Mouse (Mus musculus): Measurements from ENCODE around the gene Myo19.
A peak's percentile ranks its signal among the peaks of the same experiment; 100 is the strongest.

Myo19 gene

DNA sequence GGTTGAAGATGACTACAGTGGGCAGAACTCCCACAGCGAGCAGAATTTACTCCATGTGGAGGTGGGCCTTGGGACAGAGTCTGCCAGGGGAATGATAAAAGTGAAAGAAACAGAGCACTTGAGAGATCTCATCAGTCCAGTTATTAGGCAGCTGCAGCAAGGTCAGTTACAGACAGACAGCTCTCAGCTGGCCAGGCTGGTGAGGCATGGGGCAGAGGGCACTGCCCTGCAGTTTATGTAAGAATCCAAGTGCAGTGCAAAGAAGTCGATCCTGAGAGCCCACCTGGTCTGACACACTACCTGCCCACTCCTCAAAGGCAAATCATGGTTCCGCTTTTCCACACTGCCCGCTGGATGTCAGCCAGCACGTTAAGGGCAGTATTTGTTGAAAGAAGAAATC, 6.3 kb downstream of the Myo19 start:
- no peak for DNase-seq (ENCODE audit: low read depth, low spot score)

DNA sequence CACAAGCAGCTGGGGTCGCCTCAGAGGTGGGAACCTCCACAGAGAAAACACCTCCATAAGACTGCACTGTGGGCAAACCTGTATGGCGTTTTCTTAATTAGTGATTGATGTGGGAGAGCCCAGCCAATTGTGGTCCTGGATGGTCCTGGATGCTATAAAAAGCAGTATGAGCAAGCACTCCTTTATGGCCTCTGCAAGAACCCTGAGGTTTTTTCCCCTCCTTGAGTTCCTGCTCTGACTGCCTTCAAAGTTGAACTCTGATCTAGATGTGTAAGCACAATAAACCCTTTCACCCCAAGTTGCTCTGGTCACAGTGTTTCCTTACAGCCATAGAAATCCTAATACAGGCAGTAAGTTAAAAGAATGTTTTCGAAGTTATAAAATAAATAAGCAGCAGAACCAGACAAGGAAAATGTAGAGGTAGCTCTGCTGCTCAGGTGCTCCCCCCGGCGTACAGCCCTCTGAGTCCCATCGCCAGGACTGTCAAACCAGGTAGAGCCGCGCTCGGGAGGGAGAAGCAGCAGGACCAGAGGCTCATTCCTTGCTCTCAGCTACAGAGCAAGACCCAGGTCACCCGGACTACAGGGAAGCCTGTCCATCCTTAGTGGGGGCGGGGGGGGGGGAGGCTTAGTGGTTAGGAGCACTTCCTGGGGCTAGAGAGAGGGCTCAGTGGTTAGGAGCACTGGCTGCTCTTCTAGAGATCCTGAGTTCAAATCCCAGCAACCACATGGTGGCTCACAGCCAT, 7.0 kb downstream of the Myo19 start:
- no peak for DNase-seq (ENCODE audit: low read depth, low spot score)

DNA sequence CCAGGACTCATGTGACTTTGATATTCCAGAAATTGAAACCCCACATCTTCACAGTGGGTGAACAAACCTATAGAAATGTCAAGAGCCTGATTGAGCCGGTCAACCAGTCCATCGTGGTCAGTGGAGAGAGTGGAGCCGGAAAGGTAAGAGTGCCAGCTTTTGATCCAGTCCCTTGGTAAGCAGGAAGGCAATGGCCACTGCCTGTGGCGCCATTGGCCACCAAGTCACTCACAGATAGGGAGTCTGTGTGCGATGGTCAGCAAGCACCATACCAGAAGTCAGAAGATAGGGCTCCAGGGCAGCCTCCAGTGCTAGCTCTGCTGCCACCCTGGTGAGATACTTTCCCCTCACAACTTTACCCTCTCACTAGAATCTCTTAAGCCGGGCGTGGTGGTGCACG, 8.1 kb downstream of the Myo19 start:
- no peak for DNase-seq (ENCODE audit: low read depth, low spot score)

DNA sequence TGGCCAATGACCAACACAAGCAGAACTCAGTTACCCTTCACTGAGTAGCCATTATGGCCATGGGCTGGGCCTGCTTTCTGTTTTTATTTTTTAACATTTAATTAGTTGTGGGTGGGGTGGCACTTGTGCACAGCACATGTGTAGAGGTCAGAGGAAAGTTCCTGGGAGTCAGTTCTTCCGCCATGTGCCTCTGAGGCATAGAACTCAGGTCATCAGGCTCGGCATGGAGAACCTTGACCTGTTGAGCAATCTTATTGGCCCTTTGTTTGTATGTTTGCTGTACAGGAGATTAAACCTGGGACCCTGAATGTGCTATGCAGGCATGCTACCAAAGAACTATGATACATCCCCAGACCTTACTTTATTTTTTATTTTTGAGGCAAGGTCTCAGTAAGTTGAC, 9.5 kb downstream of the Myo19 start:
- DNase-seq (ENCODE audit: low read depth, low spot score): no peak

DNA sequence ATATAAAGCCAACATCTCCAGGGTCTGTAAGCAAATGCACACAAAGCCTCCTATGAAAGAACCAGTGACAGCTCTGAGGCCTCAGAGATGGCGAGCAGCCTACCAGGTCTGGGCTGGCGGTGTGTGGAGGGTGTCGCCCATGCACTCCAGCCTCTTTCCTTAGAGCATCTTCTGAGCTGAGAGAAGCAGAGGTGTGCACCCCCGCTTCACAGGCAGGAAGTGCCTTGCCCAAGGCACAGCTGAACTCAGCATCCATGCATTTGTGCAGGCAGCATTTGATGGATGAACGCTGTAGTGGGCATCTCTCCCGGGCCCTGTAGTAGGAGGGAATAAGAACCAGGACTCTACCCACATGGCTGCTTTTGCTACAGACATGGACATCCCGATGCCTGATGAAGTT, 11.8 kb downstream of the Myo19 start:
- DNase-seq (ENCODE audit: low read depth, low spot score): no peak

DNA sequence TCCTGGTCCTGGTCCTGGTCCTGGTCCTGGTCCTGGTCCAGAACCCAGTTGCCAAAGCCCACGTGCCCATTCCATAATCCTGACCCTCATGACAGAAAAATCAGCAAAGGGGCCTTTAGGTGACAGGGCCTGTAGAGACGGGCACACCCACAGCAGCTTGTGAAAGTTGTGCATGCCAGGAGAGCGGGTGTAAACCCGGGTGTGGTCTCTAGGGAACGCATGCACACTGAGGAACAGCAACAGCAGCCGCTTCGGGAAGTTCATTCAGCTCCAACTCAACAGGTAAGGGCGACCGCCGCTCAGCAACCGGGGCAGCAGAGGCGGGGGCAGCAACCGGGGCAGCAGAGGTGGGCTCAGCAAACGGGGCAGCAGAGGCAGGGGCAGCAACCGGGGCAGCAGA, 13.2 kb downstream of the Myo19 start:
- no peak for DNase-seq (ENCODE audit: low read depth, low spot score)

DNA sequence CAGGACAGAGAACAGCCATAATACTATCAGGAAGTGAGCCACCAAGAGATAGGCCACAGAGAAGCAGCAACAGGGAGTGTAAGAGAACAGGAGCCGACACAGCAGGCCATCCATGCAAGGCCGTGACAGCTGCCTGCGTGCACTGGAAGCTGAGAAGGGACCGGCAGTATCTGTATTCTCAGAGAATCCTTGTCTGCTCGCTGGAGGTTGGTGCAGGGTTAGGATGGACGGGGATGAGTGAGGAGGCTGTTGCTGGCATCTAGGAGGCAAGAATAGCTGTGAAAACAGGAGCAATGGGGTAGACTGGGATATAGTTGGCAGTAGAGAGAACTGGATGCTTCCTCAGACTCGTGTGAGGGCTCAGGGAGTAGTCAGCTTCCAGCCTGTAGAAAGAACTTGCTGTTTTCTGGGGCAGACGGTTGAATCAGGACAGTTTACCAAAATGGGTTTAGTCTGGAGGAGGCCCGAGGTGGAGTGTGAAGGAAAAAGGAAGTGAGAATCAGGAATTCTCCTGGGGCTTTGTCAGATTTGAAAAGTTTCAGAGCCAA, 24.7 kb downstream of the Myo19 start:
- DNase-seq (ENCODE audit: low read depth, low spot score): no peak

DNA sequence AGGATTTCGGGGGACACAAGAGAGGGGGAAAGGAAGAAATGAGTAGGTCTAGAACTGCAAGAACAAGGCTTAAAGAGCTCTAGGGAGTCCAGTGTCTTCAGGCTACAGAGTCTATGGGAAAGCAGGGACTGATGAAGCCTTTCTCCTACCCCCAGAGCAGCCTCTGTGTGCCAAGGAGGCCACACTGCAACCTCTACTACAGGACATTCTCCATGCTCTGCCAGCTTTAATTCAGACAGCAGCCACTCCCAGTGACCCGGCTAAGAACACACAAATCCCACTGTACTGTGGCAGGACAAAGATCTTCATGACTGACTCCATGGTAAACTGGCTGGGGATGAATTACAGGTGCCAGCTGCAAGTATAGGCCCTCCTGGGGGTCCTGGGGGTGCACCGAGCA, 27.1 kb downstream of the Myo19 start:
- no peak for DNase-seq (ENCODE audit: low read depth, low spot score)

DNA sequence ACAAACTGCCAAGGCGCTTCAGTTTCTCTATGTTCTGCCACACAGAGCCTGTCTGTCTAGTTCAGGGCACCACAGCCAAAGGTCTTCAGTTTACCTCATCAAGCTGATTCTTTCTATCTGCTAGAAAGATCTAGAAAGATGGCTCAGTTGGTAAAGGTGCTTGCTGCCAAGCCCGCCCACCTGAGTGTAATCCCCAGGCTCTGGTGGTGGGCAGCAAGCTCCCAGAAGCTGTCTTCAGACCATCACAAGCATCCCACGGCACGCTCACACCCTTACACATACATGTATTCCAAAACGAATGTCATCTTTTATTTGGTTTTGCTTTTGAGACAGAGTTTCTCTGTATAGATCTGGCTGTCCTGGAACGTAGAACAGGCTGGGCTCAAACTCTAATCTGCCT, 28.5 kb downstream of the Myo19 start:
- DNase-seq (ENCODE audit: low read depth, low spot score): no peak

DNA sequence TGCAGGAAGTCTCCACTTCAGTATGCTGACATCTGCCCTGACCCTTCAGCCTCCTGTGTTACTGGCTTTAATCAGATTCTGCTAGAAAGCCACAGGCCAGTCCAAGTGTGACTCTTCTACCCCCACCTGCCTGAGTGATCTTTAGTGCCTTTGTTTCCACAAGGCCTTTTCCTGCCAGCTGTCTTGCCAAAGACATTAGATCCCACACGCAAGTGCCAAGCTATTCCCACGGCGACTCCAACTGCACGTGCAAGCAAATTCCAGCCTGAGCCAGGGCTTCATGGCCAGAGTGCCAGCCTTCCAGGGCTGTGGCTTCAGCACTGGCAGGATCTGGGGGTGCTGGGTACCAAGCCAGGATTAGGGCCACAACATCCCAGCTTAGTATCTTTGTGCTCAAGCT, 30.5 kb downstream of the Myo19 start:
- no peak for DNase-seq (ENCODE audit: low read depth, low spot score)

DNA sequence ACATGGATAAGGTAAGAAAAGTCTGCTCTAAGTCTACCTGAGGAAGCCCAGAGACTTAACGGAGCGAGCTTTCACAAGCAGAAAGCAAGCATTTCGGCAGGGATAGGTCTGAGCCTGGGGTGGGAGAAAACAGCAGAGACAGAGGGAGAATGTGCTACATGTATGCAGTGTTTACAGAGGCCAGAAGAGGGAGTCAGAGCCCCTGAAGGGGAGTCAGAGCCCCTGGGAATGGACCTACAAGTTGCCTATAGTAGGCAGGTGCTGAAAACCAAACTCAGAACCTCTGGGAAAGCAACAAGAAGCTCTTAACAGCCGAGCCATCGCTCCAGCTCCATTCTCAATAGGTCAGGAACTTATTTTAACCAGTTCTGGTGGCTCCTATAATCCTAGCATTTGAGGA, 34.7 kb downstream of the Myo19 start:
- DNase-seq (ENCODE audit: low read depth, low spot score): no peak

DNA sequence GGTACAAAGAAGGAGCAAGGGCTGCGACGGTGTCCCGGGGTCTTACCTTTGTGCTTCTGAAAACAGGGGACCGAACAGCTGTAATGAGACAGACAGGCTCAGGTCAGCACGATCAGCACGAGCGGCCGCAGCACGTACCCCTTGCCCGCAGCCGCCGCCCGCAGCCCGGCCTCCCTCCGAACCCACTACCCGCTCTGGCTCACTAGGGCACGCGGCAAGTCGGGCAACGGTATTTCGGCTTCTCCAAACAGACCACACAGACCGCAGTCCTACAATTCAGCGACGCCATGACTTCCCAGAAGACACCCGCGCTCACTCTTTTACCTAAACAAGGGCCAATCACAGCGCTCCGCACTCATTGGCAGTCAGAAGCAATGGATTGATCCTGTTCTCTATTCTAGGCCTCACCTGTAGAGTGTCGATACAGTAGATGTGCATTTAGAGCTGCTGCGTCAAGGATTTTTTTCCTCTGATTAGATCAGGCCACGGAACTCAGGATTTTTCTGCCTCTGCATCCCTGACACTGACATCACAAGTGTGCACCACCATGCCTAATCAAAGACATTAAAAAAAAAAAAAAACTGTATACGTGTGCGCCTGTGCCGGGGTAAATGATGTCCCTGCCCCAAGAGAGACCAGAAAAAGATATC, 36.2 kb downstream of the Myo19 start, which contains the start of gene Znhit3:
Znhit3 (minus strand) TSS at position 314 of the 650 bp plus-strand sequence.
- DNase-seq (ENCODE audit: low read depth, low spot score): peak; percentile 91

DNA sequence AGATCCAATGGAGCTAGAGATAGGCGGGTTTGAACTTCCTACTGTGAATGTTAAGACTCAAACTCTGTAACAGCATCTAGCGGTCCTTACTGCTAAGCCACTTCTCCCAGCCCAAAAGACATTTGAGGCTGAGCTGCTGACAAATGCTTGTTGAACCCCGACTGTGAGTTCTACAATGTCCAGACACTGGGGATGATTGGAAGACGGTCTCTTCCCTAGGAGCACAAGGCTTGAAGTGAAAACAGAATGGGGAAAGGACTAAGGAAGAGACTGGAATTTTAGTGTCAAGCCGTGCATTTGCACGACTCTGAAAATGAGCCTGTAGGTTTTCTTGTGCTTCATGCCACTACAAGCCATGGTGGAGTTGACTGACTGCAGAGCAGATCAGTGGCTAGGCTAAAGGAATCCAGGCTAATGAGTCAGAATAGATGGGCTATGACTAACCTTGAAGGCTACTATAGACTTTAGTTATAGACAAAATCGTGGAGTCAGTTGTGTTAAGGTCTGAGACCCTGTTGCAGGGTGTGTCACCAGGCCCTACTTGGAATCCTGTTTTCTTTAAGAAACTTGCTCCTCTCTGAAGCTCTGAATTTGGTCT, 36.9 kb downstream of the Myo19 start:
- DNase-seq (ENCODE audit: low read depth, low spot score): no peak

DNA sequence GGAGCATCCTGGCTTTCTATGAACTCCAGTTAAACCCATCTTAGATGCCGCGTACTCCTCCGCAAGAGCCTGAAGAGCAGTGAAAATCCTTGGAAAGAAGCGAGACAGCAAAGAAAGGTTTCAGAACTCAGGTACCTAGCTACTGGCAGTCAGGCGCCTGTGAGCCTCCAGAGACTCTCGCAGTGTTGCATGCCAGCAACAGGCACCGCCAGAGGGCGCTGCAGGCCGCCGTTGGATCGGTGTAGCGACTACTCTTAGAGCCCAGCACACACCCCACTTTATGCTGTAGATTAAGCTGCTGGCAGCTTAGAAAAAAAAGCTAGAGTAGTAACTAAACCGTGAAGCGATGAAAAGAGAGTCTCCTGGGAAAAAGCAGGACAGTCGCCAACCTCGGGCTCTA, 38.5 kb downstream of the Myo19 start:
- DNase-seq (ENCODE audit: low read depth, low spot score): peak; percentile 46

DNA sequence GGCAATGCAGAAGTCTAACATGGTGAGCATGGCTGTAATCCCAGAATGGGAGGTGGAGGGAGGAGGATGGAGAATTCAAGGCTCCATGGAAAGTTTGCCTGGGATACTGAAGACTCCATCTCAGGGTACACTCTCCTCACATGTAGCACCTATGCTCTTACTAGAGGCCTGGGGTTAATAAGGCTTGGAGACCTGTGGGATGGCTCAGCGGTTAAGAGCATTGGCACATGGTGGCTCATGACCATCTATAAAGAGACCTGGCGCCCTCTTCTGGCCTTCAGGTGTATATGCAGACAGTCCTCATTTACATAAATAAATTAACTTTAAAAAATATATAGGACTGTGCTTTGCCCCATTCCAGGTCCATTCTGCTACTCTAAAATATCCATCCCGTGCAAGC, 39.3 kb downstream of the Myo19 start:
- DNase-seq (ENCODE audit: low read depth, low spot score): no peak

DNA sequence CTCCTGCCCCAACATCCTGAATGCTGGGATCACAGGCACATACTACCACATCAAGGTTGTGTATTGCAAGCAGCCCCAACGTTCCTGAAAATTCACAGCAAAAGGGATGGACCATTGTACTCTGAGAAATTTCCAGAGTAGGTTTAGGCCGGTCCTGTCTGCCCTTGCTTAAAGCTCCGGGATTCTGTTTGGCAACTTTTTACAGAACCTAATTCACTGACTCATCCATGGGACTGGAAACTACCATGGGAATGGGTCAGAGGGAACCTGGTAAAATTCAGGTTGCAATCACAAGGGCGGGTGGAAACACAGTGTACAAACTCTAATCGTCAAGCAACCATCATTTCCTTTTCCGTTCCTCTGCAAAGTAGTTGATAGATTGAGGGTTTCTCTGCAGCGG, 40.0 kb downstream of the Myo19 start:
- no peak for DNase-seq (ENCODE audit: low read depth, low spot score)

DNA sequence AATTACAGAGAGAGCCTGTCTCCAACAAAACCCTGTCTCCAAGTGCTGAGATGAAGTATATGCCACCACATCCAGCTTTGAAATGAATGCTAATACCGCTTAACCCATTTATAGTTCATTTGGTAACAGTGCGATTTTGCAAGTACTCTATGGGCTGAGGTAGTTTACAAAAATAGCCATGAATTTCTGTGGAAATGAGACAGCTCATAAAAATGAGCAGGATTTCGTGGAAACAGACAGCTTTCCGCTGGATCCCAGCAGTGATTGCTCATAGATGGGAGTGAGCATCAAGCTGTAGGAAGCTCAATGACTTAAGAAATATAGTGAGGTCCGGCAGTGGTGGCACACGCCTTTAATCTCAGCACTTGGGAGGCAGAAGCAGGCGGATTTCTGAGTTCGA, 41.0 kb downstream of the Myo19 start:
- DNase-seq (ENCODE audit: low read depth, low spot score): no peak

DNA sequence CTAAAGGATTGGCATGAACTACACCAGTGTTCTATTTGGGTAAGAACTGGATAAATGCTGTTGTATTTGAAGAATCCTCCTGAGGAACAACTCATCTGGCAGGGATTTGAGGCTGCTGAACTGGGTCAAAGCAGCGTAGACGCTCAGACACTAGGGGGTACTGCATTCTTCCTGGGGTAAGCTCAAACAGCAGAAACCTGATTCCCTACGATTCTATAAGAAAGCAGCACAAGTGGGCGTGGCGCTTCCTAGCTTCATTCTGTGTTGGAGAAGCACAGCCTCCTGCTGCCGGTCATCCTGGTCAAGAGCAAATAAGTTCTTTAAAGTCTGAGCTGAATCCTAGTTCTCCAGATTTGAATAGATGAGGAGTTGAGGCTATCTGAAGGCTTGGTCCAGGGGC, 52.3 kb downstream of the Myo19 start:
- DNase-seq (ENCODE audit: low read depth, low spot score): no peak

DNA sequence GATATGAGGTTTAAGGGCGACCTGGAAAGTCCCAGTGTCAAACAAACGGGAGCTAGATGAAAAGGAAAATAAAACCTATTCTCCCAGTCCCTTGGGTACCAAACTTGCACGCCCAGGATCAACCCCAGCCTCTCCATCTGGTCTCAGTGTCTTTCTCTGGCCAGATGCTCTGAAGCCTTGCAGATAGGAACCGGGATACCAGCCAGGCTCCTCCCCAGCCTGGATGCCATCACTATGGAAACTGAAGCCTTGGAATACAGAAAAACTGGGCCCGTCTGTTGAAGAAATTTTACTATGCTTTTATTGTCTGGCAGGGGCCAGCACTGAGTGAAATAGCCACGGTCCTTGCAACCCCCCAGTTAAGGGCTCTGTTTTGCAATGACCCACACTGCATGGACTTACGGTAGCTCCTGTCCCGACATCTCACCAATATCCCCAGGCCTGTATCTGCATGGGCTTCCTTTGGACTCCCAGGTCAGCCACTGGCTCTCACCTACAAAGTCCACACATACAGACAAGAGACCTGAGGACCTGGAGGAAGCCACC, 59.6 kb downstream of the Myo19 start:
- peak; percentile 63 for DNase-seq (ENCODE audit: low read depth, low spot score)

DNA sequence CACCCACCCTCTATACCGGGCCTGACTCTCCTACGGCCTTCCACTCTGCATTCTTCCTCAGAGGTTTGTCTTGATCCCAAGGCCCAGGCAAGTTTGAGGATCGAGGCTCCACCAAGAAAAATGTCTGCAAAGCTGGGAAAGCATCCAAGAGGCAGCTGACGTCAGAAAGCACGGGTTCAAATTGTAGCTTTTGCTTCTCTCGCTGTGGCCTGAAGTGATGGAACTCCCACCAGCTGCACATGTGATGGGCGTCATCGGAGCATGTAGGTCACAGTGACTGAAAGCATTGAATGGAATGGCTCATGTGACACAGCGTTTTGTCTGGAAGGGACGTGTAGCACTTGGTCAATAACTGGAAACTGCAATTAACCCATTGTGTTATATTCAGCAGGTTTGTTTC, 60.2 kb downstream of the Myo19 start:
- DNase-seq (ENCODE audit: low read depth, low spot score): no peak

DNA sequence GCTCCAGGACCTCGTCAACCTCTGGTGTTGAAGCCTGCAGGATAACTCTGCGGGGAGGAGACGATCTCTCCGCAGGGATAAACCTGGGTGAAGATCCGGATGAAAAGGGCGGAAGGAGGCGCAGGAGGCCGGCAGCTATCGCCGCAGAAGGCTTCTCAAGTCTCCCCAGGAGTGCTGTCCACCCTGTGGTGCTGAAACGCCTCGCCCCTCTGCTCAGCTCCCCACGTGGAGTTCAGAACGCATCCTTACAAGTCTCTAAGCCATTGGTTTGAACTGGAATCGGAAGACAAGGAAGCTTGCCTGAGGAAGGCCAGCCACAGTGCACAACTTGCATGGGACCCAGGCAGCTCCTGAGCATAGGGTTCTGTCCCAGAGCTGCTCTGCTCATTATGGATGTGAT, 64.0 kb downstream of the Myo19 start:
- DNase-seq (ENCODE audit: low read depth, low spot score): no peak

DNA sequence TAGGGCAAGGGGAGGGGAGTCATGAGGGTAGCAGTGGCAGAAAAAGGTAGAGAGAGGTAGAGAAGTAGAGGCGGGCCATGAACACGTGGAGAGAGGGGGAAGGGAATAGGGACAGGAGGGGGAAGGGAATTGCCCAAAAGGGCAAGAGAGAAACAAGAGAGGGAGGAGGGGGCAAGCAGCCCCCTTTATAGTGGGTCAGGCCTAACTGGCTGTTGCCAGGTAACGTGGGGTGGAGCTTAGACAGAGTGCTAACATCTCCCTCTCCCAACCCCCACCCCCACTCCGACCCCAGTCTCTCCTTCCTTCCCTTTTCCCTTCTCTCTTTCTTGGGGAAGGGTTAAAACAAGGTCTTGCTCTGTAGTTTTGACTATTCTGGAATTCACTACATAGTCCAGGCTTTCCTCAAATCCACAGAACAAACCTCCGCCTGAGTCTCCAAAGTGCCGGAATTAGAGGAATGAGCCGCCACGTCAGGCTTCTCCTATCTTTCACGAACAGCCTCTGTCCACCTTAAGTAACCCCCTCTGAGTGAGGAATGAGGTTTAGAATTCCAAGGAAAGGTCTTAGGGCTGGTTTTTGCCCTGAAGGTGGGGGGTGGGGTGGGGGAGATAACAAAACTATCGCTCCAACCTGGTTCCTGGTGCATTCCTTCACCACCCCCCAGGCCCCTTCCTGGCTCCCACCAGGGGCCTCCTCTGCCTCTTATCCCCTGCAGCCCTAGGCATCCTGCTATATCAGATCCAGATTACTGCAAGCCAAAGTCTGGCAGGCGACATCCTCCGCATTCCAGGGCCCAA, 64.9 kb downstream of the Myo19 start:
- DNase-seq (ENCODE audit: low read depth, low spot score): no peak

Measured in brain, embryonic 18.5 days (tissue).